Mouse (Mus musculus) testis, postnatal 14 days (tissue): ENCODE measurements around the gene Knl1.
A peak's percentile ranks its signal among the peaks of the same experiment; 100 is the strongest.
"Not testable (repeated sequence)": the region's sequence is repeated elsewhere in the genome, so short reads cannot be mapped to it uniquely, and the experiment has no call there.

Experiments
- DNase-seq: peaks from one replicate; pipeline ENCODE4 v3.0.0; 2021; ENCODE audit warnings: low spot score

Gene Knl1

GRCm38 (mm10) chr2:119046649-119047611 is at the start of gene Knl1:
Gene Knl1, plus strand, starts transcription at chr2:119047119.
- DNase-seq = peak; percentile 92

DNA sequence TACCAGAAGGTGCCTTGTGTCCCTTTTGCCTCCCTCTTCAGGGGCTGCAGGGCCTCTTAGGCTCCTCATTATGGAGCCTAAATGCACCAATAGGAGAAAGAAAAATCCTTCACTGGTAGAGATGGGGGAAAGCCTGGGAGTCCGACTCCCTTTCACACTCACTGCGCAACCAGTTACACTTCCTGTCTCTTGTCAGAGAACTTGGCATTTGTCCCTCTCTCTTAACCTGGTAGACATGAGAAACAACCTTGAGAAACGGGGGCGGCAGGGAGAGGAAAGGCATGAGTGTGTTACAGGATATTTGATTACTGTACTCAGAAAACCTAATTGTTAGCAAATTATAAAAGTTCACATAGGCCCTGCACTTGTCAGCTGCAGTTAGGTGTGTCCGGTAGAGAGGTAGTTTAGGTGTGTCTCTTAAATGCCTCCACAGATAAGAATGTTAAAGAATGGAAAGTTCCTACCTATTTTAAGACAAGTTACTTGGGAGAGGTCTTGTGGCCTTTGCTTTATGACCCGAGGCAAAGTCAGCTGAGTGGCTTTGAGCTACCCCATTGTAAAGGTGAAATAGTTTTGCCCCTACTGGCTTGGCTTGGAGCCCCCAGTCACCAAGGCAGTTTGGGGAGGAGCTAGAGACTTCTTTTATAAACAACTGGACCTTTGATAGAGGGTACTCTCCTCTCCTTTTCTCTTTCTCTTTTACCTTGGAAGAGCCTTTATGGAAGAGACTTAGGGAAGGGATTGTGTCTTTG is 48.6 kb upstream of the Knl1 start:
- DNase-seq = no peak

GRCm38 (mm10) chr2:118999025-118999639 is 47.8 kb upstream of the Knl1 start:
- no peak for DNase-seq

DNA sequence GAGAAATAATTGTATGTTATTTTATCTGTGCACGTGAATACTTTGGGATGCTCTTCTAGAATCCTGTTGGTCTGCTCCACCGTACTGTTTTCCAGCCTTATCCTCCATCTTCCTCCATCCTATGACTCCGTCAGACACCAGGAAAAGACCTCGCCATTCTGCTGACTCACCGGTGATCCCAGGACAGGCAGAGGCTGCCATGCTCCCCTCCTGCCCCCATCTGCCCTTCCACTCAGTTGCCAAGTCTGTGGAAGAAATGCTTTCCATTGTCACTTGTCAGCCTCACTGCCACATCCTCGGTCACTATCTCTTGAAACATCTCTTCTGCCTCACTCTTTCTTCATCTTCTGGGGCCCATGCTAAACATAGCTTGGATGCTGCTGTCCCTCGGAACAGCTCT is 40.0 kb upstream of the Knl1 start:
- no peak for DNase-seq

- DNase-seq = no peak
These were observed 37.5 kb upstream of the Knl1 start for GRCm38 (mm10) chr2:119009376-119009775.

DNA sequence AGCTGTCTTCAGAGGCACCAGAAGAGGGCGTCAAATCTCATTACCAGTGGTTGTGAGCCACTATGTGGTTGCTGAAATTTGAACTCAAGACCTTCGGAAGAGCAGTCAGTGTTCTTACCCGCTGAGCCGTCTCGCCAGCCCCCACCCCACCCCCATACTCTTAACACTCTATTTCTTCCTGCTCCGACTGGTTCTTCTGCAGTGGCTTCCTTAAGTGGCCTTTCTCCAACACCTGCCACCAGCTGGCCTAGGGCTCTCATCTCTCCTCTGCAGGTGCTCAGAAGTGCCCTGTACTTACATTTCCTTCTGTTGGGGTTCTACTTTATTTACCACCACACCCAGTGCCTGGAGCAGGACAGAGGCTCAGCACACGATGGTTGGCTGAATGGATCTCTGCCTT is 31.9 kb upstream of the Knl1 start:
- no peak for DNase-seq

- DNase-seq = no peak
These were observed 31.2 kb upstream of the Knl1 start for GRCm38 (mm10) chr2:119015604-119016180.

GRCm38 (mm10) chr2:119016312-119016711 is 30.6 kb upstream of the Knl1 start:
- DNase-seq = not testable (repeated sequence)

- DNase-seq = no peak
These were observed 29.3 kb upstream of the Knl1 start for GRCm38 (mm10) chr2:119017647-119018046.

DNA sequence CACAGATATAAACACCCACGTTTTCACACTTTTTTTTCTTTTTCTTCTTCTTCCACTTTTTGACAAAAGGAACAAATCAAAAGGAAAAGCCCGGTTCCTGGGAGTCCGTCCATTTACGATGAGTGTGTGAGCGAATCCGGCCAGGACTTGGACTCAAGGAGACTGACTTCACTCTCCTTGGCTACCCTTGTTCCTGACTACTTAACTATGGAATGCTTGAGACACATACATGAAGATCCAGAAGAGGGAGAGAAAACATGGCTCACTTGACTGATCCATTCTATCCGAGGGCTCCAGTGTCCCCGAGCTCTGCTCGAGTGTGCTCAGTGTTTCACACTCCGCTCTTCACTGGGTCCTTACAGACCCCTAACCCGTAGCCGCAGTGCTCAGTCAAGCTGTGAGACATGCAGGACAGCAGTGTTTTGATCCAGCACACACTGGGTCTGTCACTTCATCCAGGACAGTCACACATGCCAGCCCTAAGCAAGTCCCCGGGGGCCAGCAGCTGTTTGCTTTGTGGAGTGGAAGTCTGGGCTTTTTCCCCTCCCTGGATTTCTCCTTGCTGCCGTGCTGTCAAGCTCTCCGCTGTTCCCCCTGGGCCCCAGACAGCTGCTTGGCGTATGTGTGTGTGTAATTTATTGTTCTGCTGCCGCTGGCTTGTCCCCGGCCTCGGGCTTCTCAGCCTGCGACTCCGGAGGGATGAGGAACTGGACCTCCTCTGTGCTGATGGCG is 28.4 kb upstream of the Knl1 start:
- DNase-seq = no peak

DNA sequence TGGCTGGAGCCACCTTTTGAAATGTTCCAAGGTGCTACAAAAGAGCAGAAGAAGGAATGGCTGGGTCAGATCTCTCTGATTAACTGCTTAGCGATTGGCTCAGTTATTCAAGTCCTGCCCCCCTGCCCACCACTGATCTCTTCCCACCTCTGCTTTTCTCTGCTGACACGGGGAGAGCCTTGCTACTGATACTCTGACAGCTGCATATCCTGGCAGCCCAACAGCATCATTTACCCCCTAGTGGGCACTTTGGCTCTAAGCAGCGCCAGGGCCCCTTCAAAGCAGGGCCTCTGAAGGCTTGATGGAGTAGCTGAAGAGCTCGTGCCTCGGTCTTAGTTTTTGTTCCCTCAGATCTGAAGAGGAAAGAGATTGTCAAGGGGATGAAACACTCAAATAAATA is 27.8 kb upstream of the Knl1 start:
- DNase-seq = no peak

GRCm38 (mm10) chr2:119019538-119019937 is 27.4 kb upstream of the Knl1 start:
- DNase-seq = no peak

- DNase-seq = no peak
These were observed 23.7 kb upstream of the Knl1 start for GRCm38 (mm10) chr2:119023154-119023660.

- DNase-seq = no peak
These were observed 22.2 kb upstream of the Knl1 start for GRCm38 (mm10) chr2:119024536-119025238.

DNA sequence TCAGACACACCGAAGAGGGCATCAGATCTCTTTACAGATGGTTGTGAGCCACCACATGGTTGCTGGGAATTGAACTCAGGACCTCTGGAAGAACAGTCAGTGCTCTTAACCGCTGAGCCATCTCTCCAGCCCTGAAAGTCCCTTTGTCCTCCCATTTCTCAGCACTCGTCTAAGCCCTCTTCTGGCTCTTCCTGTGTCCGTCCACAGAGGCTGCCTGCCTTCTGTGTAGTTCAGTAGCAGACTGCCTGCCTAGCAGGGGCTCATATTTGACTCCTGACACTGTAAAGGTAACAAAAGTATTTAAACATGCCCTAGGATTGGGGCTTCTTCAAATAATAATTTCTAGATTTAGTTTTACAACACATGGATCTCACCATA is 21.7 kb upstream of the Knl1 start:
- DNase-seq = no peak

GRCm38 (mm10) chr2:119026951-119027350 is 20.0 kb upstream of the Knl1 start:
- no peak for DNase-seq

DNA sequence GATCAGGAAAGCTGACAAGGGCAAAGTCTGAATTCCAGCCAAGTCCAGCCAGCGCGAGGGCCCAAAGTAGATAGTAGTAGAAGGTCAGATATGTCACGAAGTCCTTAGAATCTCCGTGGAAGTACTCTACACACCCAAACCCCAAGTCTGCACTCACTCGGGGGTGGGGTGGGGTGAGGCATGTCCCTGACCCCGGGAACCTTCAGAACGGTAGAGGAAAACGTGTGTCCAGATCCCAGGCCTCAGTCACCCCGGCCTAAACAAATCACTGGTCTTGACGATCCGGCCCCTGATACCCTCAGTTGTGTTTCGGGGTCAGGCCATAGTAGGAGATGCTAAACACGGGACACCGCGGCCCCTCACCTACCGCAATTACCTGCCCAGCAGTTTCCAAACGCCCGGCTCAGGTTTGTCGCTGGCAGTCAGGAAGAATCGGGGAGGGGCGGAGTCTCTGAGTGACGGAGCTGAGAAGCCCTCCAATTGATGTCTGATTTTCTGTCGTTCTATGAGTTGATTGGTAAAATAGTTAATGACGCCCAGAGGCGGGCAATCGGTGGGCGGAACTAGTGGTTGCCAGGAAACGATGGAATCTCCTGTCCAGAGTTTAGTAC is 17.9 kb upstream of the Knl1 start, which contains the start of gene Ccdc32:
Gene Ccdc32, minus strand, starts transcription at position 453 of the 611 bp plus-strand sequence.
- peak; percentile 91 for DNase-seq

- DNase-seq = no peak
These were observed 14.7 kb upstream of the Knl1 start for GRCm38 (mm10) chr2:119032191-119032590.

DNA sequence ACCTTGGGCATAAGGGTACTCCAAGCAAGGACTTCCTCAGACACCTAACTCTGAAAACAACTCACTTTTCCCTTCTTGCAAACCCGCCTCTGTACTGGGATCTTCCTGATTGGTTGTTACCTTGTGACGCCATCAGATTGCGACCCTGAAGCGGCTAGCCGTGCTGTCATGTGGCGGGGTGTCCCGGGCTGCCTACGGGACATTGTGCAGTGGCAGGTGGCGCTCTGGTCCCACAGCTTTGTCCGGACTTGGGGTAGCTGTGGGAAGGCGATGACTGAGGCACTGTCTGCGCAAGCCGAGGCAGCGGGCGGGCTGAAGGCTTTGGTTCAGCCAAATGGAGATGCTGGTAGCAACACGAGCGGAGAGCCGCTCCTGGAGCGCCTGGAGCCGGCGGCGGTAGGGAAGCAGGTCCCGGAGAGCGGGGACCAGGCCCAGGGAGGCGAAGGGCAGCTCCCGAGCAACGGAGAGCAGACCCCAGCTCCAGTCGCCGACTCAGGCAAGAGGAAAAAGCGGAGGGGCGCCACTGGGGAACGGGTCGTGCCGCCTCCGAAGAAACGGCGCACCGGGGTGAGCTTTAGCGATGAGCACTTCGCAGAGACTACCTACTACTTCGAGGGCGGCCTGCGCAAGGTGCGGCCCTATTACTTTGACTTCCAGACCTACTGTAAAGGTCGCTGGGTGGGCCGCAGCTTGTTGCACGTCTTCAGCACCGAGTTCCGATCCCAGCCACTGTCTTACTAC is 12.1 kb upstream of the Knl1 start, which contains the start of gene Rpusd2:
Gene Rpusd2, plus strand, starts transcription at position 135 of the 741 bp plus-strand sequence.
- peak; percentile 94 for DNase-seq
